Mouse (Mus musculus): ENCODE results near the gene Ubtf. TPM values are rescaled to one million over a fixed set of nuclear protein-coding genes. Genes with fewer than 3 reads are reported as not detected.
"Not testable (repeated sequence)": the region's sequence is repeated elsewhere in the genome, so short reads cannot be mapped to it uniquely, and the experiment has no call there.

Gene Ubtf
- total RNA-seq, 2 experiments from 2014 or later, result 29.1 to 37.7 TPM

DNA sequence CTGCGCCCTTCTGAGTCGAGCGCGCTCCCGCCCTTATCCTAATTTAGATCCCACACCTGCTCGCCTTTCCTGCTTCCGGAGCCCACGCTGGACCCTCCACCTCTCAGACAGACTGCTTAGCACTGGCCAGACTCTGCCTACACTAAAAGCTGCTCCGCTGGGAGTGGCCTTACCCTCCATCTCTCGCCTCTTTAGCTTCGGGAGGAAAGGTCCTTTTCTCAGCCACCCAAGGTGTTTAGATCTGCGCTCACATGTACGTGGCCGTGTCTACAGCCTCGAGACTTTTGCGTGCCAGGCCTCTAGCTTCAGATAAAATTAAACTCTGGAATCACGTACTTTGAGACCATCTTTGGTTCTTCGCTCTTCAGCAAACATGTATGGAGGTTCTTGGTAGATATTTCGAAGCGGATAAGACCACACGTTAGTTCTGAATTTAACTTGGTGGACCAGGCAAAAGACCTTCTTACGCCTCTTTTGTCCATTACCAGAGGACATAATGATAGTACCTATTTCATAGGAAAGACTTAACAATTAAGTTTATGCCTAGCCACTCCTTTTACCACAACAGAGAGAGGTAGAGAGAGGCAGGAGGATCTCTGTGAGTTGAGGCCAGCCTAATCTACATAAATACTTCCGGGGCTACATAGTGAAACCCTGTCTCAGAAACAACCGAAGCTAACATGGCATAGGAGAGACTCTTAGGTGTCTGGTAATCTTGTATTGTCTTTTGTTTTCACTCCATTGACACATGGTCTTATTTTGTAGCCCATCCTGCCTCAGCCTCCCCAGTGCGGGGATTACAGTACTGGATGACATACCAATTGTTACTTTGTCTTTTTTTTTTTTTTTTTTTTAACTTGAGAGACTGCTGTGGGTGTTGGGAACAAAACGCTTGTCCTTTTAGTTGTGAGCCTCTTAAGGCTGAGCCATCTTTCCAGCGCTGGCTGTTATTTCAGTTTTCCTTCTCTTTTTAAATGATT lies 21.7 kb downstream of the Ubtf start:
- intact Hi-C loops (cut with DNase I), result no loop called here
- no peak for DNase-seq

DNA sequence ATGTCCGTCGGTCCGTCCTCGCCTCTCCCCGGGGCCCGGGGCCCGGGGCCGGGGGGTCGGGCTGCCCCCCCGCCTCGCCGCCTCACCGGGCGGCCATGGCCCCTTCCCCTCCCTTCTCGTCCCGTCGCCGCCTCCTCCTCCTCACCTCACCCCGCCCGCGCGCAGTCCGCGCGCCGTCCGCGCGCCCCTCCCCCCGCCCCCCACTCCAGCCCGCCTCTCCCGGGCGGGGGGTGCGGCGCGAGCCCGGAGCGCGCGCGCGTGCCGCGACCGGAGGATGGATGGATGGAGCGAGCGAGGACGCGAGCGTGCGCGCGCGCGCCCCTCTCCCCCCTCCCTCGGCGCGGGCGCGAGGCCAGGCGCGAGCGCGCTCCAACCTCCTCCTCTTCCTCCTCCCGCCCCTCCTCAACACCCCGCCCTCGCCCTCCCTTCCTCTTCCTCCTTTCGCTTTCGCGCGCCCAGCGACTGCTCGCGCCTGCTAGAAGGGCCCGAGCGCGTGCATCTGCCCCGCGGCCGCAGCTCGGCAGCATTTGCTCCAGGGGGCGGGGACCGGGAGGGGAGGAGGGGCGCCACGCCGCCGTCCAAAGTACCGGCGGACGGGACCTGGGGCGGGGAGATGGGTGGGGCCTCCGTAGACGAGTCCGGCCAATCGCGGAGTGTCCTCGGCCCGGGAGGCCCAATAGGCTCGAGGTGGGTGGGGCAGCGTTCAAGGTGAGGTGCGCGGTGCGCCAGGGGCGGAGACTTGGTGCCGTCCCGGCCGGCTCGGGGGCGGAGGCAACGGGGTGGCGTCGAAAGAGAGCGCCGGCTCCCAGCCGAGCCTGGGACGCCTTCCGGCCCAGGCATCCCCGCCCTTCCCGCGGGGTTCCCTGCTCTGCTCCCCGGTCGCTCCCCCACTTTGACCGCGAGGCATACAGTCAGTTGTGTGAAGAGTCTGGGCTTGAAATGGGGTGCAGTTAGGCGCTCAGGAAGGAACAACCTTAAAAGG lies 22.8 kb downstream of the Ubtf start, which contains the start of gene Atxn7l3:
Atxn7l3 (minus strand) TSS at position 141 of the 982 bp plus-strand sequence.
- DNase-seq, result peak; percentile 93 to 99
- intact Hi-C loops (cut with DNase I), result no loop called here

DNA sequence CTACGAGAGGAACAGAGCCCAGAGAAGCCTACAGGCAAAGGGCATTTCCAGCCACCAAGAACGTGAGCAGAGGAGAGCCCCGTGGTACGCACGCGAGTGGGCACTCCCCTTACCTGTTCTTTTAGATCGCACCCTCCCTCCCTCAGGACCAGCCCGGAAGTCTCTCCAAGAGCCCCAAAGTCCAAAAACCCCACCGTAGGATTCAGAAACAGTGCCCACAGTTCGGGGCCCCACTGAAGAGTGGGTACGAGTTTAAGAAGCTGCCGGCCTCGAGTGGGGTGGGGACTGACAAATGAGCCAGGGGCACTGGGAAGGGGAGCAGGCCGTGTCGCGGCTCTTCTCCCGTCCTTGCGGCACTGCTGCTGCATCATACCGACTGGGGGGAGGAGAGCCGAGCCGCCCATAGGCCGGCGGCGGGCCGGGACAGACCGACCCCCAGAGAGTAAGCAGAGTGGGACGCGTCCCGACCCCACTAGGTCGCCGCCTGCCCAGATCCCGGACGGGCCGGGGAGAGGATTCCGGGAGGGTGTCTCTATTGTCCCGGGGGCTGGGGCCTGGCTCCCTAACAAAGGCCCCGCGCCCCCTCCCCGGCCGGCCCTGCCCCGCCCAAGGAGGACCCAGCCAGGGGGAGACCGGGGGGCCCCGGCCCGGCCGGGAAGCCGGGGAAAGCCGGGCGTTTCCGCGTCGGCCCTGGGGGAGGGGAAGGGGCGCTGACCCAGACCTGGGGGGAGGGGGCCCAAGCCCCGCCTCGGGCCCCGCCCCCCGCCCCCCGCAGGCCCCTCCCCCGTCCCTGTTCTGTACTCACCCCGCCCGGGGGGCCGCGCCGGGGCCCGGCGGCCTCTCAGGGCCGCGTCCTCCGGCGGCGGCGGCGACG lies 23.7 kb downstream of the Ubtf start:
- intact Hi-C loops (cut with DNase I), result no loop called here
- peak in 1 of 2 experiments; percentile 50 for DNase-seq

DNA sequence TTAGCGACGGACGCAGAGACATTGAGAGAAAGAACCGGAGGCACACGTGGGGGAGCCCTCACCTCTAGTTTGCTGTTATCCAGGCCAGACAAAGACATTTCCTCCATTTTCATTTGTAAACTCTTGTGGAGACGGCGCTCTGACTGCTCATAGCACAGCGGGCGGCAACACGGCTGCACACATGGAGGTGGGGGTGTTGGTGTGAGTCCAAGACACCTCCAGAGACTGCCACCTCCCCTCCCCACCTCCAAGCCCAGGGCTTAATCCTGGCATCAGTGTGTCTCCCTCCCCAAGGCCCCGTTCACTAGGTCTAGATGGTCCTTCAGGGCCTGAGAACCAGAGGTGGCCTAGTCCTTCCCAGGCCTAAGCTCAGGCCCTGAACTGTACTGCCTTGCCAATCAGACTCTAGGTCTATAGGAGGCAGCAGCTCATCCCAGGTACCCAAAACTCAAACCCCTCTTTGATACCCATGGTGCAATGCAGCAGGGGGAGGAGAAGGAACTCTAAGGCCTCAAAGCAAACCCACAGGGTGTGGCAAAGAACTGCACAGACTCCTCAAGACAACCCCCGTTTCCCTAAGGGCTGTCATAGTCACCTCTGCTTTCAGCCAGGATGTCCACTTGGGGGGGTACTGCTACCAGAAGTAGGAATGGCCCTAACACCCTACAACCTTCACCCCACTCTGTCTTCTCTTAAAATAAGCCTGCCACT lies 24.5 kb downstream of the Ubtf start:
- no peak for DNase-seq
- intact Hi-C loops (cut with DNase I), result no loop called here

DNA sequence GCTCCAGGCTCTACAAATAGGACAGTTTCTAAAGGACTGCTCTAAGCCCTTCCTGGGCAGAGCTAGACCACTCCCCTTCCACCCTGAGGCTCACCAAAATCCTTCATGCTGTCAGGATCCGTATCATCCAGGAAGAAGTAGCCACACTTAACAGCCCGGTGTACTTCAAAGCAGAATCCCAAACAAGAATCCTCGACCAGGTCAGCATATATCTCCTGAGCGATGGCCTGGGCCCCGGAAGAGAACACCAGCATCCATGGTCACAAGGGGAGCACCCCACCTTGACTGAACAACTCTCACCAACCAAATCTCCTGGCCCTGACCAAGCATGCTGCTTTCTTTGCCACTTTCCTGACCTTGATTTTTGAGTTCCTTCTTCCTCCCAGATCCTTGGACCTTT lies 25.1 kb downstream of the Ubtf start:
- intact Hi-C loops (cut with DNase I), result no loop called here
- DNase-seq, result no peak

DNA sequence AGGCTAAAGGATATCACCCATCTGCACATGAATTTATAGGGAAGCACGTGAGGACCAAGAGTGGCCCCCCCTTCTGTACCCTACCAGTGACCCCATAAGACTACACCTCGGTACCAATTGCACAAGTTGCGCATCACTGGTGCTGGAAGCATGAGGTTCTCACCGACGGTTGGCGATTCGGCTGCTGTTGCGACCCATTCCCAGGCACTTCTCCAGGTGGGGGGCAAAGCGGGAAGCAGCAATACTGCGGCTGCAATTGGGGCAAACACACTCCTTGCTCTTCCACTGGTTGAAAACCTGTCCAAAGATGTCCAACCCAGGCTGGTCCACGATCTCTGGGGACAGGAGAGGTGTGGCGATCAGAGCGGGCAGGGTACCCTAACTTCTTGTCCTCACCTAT lies 25.6 kb downstream of the Ubtf start:
- no peak for DNase-seq
- intact Hi-C loops (cut with DNase I), result no loop called here

DNA sequence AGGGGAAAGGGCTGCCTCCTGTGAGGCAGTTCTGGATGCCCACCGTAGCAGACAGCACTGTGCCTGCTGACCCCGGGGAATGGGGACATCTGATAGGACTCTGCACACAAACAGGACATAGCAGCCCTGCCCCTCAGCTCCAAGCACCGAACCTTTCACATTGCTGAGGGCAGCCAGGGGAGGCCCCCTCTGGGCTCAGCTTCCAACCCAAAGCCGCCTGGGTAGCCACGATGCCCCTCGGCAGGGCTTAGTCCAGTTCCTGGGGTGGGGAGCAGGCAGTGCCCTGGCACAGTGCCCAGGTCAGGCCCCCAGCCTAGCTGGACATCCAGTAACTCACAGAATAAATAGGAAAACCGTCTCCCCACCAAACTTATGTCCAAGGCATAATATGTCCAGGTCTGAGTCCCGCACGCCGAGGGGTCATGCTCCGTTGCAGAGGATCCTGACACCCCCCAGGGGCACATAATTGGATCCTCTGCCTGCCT lies 28.4 kb downstream of the Ubtf start:
- no peak for DNase-seq
- intact Hi-C loops (cut with DNase I), result no loop called here

DNA sequence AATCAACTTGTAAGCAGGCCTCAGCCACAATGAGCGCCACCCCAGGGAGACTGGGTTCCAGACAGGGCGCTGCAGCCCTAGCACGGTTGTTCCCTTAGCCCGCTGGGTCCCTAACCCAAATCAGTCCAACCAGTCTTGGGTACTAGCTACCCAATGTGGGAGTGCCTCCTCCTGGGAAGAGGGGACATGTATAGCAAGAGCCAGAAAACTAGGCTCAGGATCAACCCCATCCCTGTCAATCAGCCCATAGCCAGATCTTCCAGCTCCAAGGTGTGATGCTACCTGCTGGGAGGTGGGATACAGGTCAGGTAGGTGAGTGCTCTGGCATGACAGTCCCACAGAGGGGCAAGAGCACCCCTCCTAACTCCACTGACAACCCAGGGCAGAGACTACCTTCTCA lies 29.4 kb downstream of the Ubtf start:
- no peak for DNase-seq
- intact Hi-C loops (cut with DNase I), result no loop called here

DNA sequence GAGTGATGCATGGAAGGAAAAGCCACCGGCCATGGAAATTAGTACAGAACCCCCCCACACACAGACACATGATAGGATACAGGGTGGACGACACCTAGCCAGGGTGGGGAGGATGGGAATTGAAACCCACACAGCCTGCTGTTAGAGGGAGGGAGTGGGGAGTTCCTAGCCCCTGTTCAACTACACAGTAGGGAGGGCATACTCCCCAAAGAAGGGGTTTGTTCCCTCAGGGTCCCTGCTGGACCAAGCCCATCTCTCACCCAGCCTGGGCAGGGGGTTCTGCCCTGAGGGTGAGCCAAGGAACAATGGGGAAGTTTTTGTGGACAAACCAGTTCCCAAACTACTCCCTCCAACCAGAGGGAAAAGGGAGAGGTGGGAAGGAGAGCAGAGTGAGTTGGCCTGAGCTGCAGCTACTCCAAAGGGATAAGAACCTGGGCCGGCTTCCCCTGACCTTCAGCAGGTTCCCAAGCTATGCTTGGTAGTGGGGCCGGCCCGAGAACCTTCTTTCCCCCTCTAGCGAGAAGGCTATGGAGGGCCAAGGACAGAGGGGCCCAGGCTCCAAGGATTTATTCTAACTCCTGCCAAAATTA lies 29.9 kb downstream of the Ubtf start:
- DNase-seq, result no peak
- intact Hi-C loops (cut with DNase I), result no loop called here

DNA sequence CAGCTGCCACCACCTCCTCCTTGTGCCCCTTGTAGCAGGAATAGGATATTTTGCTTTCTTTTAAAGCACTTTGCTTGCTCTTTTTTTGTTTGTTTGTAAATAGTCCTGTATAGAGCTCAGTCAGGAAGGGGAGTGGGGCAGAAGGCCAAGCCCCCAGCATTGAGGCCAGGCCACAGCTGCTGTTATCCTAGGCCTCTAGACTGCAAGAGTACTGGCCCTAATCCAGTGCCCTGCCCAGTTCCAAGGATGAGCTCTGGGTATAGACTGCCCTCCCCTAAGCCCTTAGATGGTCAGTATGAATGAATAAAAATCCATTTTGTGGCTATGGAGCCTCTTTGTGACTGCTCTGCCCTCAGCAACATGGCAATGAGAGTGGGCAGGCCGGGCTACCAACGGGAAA lies 30.6 kb downstream of the Ubtf start:
- no peak for DNase-seq
- intact Hi-C loops (cut with DNase I), result no loop called here

DNA sequence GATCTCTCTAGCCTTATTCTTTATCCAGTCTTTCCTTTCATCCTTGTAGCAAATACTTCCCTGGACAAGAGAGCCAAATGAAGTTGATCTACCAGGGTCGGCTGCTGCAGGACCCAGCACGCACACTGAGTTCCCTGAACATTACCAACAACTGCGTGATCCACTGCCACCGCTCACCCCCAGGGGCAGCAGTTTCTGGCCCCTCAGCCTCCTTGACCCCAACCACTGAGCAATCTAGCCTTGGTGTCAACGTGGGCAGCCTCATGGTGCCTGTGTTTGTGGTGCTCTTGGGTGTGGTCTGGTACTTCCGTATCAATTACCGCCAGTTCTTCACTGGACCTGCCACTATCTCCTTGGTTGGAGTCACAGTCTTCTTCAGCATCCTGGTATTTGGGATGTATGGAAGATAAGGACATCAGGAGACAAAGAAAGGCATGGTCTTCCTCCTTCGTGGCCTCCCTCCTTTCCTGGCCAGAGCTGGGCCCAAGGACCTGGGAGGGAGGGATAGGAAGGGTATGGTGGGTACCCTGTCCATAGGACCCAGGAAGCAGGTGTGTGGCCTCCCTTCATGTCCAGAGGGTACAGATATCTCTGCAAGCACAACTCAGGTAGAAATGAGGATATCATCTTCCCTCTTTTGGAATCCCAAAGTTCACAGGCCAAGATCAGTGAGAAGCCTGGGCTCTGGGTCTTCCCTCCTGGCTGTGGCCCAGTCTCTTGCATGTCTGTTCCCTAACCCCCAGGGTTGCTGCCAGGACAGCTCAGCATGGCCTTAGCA lies 31.3 kb downstream of the Ubtf start:
- DNase-seq, result no peak
- intact Hi-C loops (cut with DNase I), result no loop called here

DNA sequence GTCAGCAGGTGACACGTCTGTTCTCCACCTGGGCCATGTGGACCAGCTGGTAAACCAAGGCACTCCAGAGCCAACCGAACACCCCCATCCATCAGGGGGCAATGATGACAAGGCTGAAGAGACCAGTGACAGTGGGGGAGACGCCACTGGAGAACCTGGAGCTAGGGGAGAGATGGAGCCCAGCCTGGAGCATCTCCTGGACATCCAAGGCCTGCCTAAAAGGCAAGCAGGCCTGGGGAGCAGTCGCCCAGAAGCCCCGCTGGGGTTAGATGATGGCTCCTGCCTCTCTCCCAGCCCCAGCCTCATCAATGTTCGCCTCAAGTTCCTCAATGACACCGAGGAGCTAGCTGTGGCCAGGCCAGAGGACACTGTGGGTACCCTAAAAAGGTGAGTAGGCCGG lies 32.1 kb downstream of the Ubtf start:
- intact Hi-C loops (cut with DNase I), result no loop called here
- DNase-seq, result no peak

DNA sequence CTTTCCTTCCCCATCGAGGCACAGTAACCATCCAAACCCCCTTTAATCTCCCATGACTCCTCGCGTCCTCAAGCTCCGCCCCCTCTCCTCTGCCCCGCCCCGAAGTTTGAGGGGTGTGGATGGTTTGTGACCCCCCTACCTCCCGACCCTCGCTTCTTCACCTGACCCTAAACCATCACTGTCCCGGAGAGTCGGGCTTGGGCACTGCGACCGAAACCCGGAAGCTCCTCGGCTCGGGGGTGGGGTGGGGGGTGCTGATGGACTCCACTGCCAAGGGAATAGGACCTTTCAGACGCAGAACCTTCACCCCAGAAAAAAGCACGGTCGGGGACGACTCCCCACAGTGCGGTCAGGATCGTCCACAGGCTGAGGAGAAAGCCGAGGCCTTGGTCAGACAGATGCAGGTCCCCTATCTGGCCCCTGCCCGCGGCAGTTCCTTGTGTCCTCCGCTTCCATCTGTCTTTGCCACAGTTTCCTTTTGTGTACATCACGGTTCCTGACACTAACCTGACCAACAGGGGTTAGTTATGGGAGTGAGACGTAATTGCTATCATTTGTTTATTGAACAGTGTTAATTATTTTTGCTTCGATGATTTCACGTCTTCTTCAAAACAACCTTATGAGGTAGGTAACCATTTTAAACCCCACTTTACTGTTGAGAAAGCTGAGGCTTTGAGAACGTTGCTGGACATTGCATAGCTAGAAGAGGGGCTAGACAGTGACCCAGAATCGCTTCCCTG lies 34.3 kb downstream of the Ubtf start:
- intact Hi-C loops (cut with DNase I), result no loop called here
- DNase-seq, result peak in 1 of 2 experiments; percentile 47

DNA sequence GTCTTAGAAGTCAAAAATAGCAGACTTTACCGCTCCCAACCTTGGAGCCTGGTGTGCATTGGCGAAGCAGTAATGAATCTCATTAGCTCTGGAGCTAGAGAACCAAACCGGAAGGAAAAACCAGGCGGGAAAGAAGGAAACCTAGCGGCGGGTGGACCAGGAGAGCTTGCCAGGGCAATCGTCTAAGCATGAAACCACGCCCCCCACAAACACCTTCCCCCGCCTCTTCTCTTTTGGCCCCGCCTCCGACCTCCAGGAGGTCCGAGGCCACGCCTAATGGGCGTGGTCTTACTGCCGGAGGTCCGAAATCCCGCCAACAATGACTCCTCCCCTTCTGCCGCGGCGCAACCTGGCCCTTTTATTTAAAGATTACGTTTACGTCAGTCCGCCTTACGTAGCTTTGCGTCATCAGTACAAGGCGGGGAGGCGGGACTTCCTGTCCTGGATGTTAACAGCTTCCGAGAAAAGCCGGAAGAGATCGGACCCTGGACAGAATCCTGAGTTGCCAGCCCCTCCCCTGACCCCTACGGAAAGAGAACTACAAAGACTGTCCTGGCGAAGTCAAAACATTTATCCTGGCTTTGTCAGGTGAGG lies 34.9 kb downstream of the Ubtf start, which contains the start of gene Tmub2:
Tmub2 (plus strand) TSS at position 431 of the 594 bp plus-strand sequence.
- intact Hi-C loops (cut with DNase I), result no loop called here
- DNase-seq, result peak; percentile 90

DNA sequence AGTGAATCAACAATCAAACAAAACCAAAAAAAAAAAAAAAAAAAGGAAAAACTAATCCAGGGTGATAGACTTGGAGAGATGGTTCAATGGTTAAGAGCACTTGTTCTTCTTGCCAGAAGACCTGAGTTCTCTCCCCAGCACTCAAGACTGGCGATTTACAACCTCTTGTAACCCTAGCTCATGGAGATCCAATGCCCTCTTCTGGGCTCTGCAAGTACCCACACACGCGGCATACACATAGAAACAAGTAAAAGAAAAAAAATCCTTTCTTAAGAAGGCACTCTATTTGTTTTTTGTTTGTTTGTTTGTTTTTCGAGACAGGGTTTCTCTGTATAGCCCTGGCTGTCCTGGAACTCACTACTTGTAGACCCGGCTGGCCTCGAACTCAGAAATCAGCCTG lies 35.6 kb downstream of the Ubtf start:
- DNase-seq, result no peak
- intact Hi-C loops (cut with DNase I), result no loop called here

DNA sequence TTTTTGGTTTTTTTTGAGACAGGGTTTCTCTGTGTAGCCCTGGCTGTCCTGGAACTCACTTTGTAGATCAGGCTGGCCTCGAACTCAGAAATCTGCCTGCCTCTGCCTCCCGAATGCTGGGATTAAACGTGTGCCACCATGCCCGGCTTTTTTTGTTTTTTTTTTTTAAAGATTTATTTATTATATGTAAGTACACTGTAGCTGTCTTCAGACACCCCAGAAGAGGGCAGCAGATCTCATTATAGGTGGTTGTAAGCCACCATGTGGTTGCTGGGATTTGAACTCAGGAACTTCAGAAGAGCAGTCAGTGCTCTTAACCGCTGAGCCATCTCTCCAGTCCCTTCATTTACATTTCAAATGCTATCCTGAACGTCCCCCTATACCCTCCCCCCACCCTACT lies 39.3 kb downstream of the Ubtf start:
- DNase-seq; intact Hi-C loops (cut with DNase I): not testable (repeated sequence)

DNA sequence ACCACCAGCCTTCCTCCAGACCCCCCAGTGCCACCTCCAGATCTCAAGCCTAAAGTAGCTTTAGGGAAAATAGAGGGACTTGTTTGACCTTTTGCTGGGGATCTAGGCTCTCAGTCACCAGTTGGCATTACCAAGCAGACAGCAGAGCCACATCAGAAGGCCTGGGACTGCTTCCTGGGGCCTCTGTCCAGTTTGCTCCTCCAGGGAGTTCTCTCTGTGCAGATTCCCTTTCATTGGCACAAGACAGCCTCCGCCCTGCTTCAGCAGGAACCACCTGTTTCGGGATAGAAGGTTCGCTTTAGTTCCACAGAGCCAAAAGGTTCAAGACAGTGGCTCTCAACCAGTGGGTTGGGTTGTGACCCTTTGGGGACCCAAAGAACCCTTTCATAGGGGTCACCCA lies 39.9 kb downstream of the Ubtf start:
- intact Hi-C loops (cut with DNase I), result no loop called here
- no peak for DNase-seq
